Mouse (Mus musculus) liver, embryonic 14.5 days (tissue): ENCODE data around the gene Pptc7.

Experiments
- CTCF ChIP-seq: IDR thresholded peaks from 2 replicates; pipeline ENCODE4 v1.5.1; 2016; ENCODE audit warnings: antibody characterized with exemption, low read depth, control low read depth
- EP300 ChIP-seq: IDR thresholded peaks from 2 replicates; pipeline ENCODE4 v1.6.1; 2016; ENCODE audit warnings: antibody characterized with exemption, low read depth

DNA sequence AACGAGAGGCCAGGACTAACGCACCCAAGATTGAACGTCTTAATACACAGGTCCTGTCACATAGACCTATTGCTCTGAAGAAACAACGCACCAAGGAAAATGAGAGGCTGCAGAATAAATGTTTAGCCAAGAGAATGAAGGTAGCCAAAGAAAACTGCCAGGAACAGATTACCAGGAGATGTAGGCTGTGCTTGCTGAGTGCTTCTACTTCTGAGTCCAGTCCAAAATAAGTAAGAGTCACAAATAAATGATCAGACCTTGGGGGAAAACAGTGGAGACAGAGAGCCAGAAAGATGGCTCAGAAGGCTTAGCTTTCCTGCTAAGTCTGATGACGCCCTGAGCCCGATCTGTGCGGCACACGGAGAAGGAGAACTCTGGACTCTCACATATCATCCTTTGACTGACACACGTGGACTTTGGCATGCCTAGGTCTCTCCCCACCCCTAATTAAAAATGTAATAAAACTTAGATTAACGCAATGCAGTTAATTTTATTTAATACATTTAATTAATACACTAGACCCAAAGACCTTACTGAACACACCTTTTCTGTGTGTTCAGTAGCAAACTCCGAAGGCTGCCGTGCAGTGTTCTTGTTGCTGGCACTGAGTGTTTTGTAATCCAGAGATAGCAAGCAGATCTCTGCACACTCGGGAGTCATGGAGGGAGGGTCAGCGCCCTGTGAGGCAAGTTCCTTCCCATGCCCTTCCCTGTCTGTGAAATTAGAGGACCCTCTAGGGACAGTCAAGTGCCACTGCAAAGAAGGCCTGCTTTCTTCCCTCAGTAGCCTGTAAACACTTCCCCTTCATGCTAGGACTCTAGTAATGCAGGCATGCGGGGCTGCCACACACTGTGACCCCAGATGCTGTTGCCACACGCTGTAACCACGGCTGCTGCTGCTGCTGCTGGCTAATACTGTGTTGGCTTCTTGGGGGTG, 18.9 kb downstream of the Pptc7 start:
- TF ChIP-seq CTCF (peak; percentile 44), EP300 (no peak)
